Mouse (Mus musculus): ENCODE data around the gene Hmgcr. TPM values are rescaled to one million over a fixed set of nuclear protein-coding genes. Genes with fewer than 3 reads are reported as not detected.
A peak's percentile ranks its signal among the peaks of the same experiment; 100 is the strongest.

Hmgcr gene
- total and polyA plus RNA-seq, 2 experiments from 2014 or later, result 13.8 to 19.8 TPM

GRCm38 (mm10) chr13:96675756-96676155 is 5.0 kb upstream of the Hmgcr start:
- Histone ChIP-seq H3K4me3 (ENCODE audit: low read depth, low read length) (no peak overlapping the region), H3K27me3 (ENCODE audit: control insufficient read depth, insufficient read depth, low read length) (no peaks in the 10 kb centered on the region), H3K9ac (replicated peaks; ENCODE audit: low read depth, low read length) (no peak overlapping the region), H3K4me2 (ENCODE audit: low read depth, low read length) (no peak overlapping the region), H3K9me3 (replicated peaks; ENCODE audit: control insufficient read depth, low read length) (no peaks in the 10 kb centered on the region), H3K36me3 (replicated peaks; ENCODE audit: control insufficient read depth, insufficient read depth, low read length) (no peaks in the 10 kb centered on the region), H3K4me1 (ENCODE audit: control insufficient read depth, insufficient read depth) (peaks cover 3% of the 10 kb centered on the region; the same call in 1 of the 2 replicates), H3K27ac (ENCODE audit: low read depth) (no peak overlapping the region)
- WGBS, result 67% methylated on average over 6 of the region's 6 CpGs
- DNase-seq (ENCODE audit: low spot score) (no peak), ATAC-seq (ENCODE audit: insufficient read depth, low read depth) (no peak)
- TF ChIP-seq CTCF (IDR thresholded peaks at IDR 0.05; ENCODE audit: low read depth), result no peak
- no peak for TF ChIP-seq EP300 (IDR thresholded peaks at IDR 0.05; ENCODE audit: low read depth)

GRCm38 (mm10) chr13:96673817-96674216 is 3.1 kb upstream of the Hmgcr start:
- H3K9me3 ChIP-seq (replicated peaks; ENCODE audit: control insufficient read depth, low read length), result no peaks in the 10 kb centered on the region
- H3K9ac ChIP-seq (replicated peaks; ENCODE audit: low read depth, low read length), result no peak overlapping the region
- TF ChIP-seq CTCF (IDR thresholded peaks at IDR 0.05; ENCODE audit: low read depth), result no peak
- TF ChIP-seq EP300 (IDR thresholded peaks at IDR 0.05; ENCODE audit: low read depth), result no peak
- no peak overlapping the region for H3K4me3 ChIP-seq (ENCODE audit: low read depth, low read length)
- WGBS, result 81% methylated on average over 7 of the region's 7 CpGs
- H3K36me3 ChIP-seq (replicated peaks; ENCODE audit: control insufficient read depth, insufficient read depth, low read length), result no peaks in the 10 kb centered on the region
- H3K27me3 ChIP-seq (ENCODE audit: control insufficient read depth, insufficient read depth, low read length), result no peaks in the 10 kb centered on the region
- peaks cover 15% of the 10 kb centered on the region for H3K4me1 ChIP-seq (ENCODE audit: control insufficient read depth, insufficient read depth)
- H3K4me2 ChIP-seq (ENCODE audit: low read depth, low read length), result no peak overlapping the region
- ATAC-seq (ENCODE audit: insufficient read depth, low read depth) (no peak), DNase-seq (ENCODE audit: low spot score) (no peak)
- no peak overlapping the region for H3K27ac ChIP-seq (ENCODE audit: low read depth)

- Histone ChIP-seq H3K4me2 (ENCODE audit: low read depth, low read length) (no peak overlapping the region), H3K27ac (ENCODE audit: low read depth) (no peak overlapping the region), H3K4me1 (ENCODE audit: control insufficient read depth, insufficient read depth) (peaks cover 16% of the 10 kb centered on the region), H3K9ac (replicated peaks; ENCODE audit: low read depth, low read length) (no peak overlapping the region), H3K9me3 (replicated peaks; ENCODE audit: control insufficient read depth, low read length) (no peaks in the 10 kb centered on the region), H3K36me3 (replicated peaks; ENCODE audit: control insufficient read depth, insufficient read depth, low read length) (no peaks in the 10 kb centered on the region), H3K27me3 (ENCODE audit: control insufficient read depth, insufficient read depth, low read length) (no peaks in the 10 kb centered on the region), H3K4me3 (ENCODE audit: low read depth, low read length) (no peak overlapping the region)
- TF ChIP-seq CTCF (IDR thresholded peaks at IDR 0.05; ENCODE audit: low read depth) (no peak), EP300 (IDR thresholded peaks at IDR 0.05; ENCODE audit: low read depth) (no peak)
- no peak for DNase-seq (ENCODE audit: low spot score)
- 61% methylated on average over 6 of the region's 6 CpGs for WGBS
- ATAC-seq (ENCODE audit: insufficient read depth, low read depth), result no peak
These were observed 1.5 kb upstream of the Hmgcr start for GRCm38 (mm10) chr13:96672276-96672675.

DNA sequence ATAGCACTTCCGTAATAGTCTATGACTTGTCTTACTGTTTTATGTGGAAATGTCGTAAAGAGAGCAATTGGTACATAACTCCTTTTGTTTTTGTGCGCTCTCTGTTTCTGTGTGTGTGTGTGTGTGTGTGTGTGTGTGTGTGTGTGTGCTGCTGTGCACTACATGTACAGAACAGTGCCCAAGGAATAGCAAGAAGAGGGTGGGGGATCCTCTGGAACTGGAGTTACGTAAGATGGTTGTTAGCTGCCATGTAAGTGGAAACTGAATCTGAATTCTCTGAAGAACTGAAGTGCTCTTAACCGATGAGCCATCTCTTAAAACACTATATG is 1.1 kb upstream of the Hmgcr start:
- Histone ChIP-seq H3K27me3 (ENCODE audit: control insufficient read depth, insufficient read depth, low read length) (no peaks in the 10 kb centered on the region), H3K36me3 (replicated peaks; ENCODE audit: control insufficient read depth, insufficient read depth, low read length) (0 out of 2 replicates have a peak, but pooled peaks cover 2% of the 10 kb centered on the region), H3K4me1 (ENCODE audit: control insufficient read depth, insufficient read depth) (peaks cover 16% of the 10 kb centered on the region), H3K27ac (ENCODE audit: low read depth) (no peak overlapping the region), H3K4me2 (ENCODE audit: low read depth, low read length) (no peak overlapping the region), H3K4me3 (ENCODE audit: low read depth, low read length) (no peak overlapping the region), H3K9me3 (replicated peaks; ENCODE audit: control insufficient read depth, low read length) (no peaks in the 10 kb centered on the region), H3K9ac (replicated peaks; ENCODE audit: low read depth, low read length) (no peak overlapping the region)
- DNase-seq (ENCODE audit: low spot score), result no peak
- ATAC-seq (ENCODE audit: insufficient read depth, low read depth), result no peak
- WGBS, result 94% methylated on average over 5 of the region's 5 CpGs
- TF ChIP-seq EP300 (IDR thresholded peaks at IDR 0.05; ENCODE audit: low read depth) (no peak), CTCF (IDR thresholded peaks at IDR 0.05; ENCODE audit: low read depth) (no peak)

GRCm38 (mm10) chr13:96671078-96671905 is 556 bp upstream of the Hmgcr start:
- no peak for ATAC-seq (ENCODE audit: insufficient read depth, low read depth)
- WGBS, result 13% methylated on average over 31 of the region's 31 CpGs
- H3K27me3 ChIP-seq (ENCODE audit: control insufficient read depth, insufficient read depth, low read length), result no peaks in the 10 kb centered on the region
- H3K4me1 ChIP-seq (ENCODE audit: control insufficient read depth, insufficient read depth), result peaks cover 16% of the 10 kb centered on the region
- H3K9ac ChIP-seq (replicated peaks; ENCODE audit: low read depth, low read length), result no peak overlapping the region
- peak overlapping the region; percentile 88 for H3K4me2 ChIP-seq (ENCODE audit: low read depth, low read length)
- H3K9me3 ChIP-seq (replicated peaks; ENCODE audit: control insufficient read depth, low read length), result no peaks in the 10 kb centered on the region
- TF ChIP-seq CTCF (IDR thresholded peaks at IDR 0.05; ENCODE audit: low read depth) (no peak), EP300 (IDR thresholded peaks at IDR 0.05; ENCODE audit: low read depth) (0 out of 2 replicates have a peak, but pooled peaks have one; percentile 4)
- peaks cover 8% of the 10 kb centered on the region; the same call in 1 of the 2 replicates for H3K36me3 ChIP-seq (replicated peaks; ENCODE audit: control insufficient read depth, insufficient read depth, low read length)
- peak overlapping the region; percentile 86 for H3K4me3 ChIP-seq (ENCODE audit: low read depth, low read length)
- peak; percentile 33 for DNase-seq (ENCODE audit: low spot score)
- peak overlapping the region; percentile 50 for H3K27ac ChIP-seq (ENCODE audit: low read depth)
